Mouse (Mus musculus): ENCODE measurements around the gene 9830107B12Rik.

9830107B12Rik gene

DNA sequence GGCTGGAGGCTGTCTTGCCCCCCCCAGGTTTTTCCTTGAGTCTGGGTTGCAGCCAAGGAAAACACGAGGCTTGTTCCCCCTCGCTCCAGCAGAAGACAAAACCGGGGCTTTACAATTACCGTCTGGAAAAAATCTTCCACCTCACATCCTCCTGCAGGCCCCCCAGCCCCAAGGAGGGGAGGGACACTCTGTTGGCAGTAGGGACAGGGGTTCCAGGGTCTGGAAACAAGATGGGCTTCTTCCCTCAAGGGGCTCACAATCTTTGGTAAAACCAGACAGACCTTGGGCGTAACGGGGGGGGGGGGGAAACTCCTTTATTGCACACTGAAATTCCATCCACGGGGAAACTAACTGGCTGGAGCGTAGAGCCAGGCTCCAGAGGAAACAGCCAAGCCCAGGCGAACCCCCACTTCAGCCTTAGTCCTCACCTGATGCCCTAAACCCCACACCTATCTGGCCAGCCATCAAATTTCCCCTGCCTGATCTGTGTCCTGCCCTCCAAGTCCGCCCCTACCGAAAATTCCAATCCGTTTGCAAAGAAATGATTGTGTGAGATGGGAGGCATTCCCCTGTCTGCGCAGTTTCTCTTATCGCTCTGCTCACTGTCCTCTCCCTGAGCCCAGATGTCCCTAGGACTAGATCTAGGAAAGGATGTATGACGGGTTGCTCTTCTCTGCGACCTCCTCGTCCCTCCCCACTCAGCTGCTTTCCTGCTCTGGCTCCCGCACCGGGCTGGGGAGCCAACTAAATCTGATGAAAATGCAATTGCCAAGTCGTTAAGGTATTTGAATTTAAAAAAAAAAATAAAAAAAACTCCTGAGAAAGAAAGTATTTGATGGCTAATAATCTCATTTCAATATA is 51.0 kb downstream of the 9830107B12Rik start:
- no peak for DNase-seq

DNA sequence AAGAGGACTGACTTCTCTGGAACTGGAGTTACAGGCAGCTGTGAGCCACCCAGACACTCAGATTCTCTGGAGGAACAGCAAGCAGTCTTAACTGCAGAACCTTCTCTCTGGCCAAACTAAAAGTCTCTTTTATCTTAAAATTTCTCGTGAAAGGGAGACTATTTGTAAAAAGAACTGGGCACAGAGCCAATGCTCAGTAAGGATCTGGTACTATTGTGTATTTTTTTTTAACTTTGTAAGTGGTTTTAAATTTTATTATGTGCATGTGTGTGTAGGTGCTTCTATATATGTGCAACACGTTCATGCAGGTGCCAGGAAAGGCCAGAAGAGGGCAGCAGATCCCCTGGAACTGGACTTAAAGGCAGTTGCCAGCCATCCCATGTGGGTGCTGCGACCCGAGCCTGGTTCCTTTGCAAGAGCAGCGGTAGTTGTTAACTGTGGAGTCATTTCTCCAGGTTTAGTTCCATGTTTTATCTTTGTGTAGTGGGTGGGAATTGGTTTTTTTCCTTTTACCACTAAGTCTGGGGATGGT is 52.7 kb downstream of the 9830107B12Rik start:
- no peak for DNase-seq

DNA sequence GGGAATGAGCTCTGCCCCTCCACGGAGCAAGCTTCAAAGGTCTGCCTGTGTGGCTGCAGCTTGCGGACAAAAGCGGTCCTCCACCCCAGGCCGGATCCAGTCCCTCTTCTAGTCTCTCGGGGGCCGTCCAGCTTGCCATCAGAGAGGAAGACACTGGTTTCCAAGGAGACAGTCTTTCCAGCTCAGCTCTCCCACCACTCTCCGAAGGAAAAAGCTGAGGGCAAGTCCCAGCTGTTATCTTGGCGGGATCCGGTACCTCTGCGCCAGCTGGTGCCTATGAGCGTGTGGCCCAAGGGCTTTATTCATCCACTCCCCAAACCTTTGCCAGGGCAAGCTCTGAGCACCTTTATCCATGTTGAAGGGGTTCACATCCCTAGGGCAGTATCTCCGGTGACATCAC is 55.8 kb downstream of the 9830107B12Rik start:
- DNase-seq: no peak

DNA sequence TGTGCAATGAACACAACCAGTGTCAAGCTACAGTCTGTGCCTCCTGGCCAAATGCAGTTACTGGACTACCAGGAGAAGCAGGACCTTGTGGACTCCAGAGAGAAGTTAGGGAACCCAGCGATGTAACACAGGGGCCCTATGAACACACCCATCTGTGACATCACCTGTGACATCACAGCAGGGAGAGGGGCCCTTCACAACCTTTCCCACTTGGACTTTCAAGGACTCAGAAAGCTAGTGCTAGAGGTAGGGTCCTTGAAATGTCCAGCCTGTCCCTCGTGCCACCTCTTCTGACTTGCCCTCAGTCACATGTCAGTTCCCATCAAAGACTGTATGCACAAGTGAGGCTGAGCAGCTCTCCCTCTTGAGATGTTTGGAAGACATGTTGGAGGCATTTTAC is 56.6 kb downstream of the 9830107B12Rik start:
- DNase-seq: no peak

DNA sequence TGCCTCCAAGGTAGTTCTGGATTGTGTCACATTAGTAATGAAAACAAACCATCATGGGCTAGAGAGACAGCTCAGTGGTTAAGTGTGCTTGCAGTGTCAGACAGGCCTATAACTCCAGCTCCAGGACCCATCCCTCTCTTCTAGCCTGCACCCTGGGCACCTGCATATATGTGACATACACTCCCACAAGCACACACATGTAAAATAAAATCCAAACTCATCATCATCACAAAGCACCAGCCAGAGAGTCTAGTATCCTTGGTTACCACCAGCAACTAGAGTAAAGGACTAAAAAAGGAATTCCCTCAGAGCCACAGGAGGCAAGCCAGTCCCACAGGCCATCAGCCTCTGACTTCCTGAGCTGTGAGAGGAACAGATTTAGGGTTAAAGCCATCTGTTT is 57.0 kb downstream of the 9830107B12Rik start, which contains the start of gene 1700067P10Rik:
Gene 1700067P10Rik (plus strand): TSS at position 301 of the 400 bp plus-strand sequence.
- no peak for DNase-seq

DNA sequence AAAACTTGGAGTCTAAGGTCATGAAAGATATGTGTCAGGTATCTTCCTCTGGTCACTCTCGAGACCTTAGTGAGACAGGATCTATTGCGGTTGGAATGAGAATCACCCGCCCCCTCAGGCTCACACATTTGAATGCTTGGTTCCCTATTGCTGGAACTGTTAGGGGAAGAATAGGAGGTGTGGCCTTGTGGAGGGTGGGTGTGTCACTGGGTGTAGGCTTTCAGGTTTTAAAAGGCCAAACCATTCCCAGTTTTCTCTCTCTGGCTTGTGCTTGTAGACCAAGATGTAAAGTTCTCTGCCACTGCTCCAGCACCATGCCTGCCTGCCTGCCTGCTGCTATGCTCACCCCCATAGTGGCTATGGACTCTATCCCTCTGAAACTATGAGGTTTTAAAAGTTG is 65.4 kb downstream of the 9830107B12Rik start:
- no peak for DNase-seq
